In the genomic region with DNA sequence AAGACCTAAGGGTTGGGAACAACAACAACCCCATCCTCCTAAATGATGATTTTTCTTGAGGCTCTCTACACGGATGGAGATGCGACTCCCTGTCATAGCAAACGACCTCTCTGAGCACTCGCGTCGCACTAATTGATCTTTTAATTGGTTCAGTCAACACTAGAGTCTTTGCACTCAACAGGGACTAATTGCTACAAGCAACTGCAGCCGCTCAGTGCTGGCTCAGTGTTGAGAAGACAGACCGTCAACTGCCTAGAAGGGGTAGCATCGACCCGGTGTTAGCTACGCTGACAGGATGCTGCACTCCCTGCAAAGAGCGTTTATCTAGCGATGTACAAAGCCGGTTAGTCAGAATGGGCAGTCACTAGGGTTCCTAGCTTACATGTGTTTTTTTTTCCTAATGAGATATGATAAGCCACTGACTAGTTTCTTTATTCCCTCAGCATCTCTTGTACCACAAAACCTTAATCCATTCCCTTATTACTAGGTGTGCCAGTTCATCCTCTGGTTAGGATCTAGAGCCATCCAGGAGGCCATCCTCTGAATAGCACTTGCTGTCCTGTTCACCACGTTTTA, we compare ENCODE assay signal across 29 mouse cellular contexts.
DNase-seq lines count a peak whose midpoint lies in the region; ATAC-seq lines count a peak whose summit lies in the region.
"Had no signal": no experiment of that assay in that cellular context is flagged by ENCODE, and none has a peak within 500 bp of the region (broad histone marks: within the 10 kb centered on the region; RNA-seq: fewer than 3 reads in every experiment).

No protein-coding gene starts in this region.

- no peak overlapping the region for H3K4me2 ChIP-seq in forebrain, embryonic 12.5 days
- H3K4me2 ChIP-seq in forebrain, embryonic 15.5 days (replicated peaks): no peak overlapping the region
- no peak overlapping the region for H3K4me2 ChIP-seq in midbrain, embryonic 14.5 days (ENCODE audit: low read length)
- H3K4me2 ChIP-seq in midbrain, embryonic 11.5 days: no peak overlapping the region
- no peak overlapping the region for H3K4me2 ChIP-seq in forebrain, embryonic 14.5 days (ENCODE audit: low read length)
- H3K4me2 ChIP-seq: embryonic facial prominence, embryonic 13.5 days; limb, embryonic 12.5 days; liver, embryonic 15.5 days; lung, embryonic 14.5 days; midbrain, embryonic 15.5 days; neural tube, embryonic 12.5 days had no signal

- H3K4me3 ChIP-seq in forebrain, embryonic 12.5 days (replicated peaks): no peak overlapping the region
- H3K4me3 ChIP-seq in forebrain, embryonic 15.5 days: no peak overlapping the region
- no peak overlapping the region for H3K4me3 ChIP-seq in midbrain, embryonic 14.5 days (replicated peaks; ENCODE audit: low read depth, low read length)
- no peak overlapping the region for H3K4me3 ChIP-seq in midbrain, embryonic 11.5 days (ENCODE audit: low read depth, low read length)
- no peak overlapping the region for H3K4me3 ChIP-seq in forebrain, embryonic 14.5 days (ENCODE audit: low read depth, low read length)
- H3K4me3 ChIP-seq: embryonic facial prominence, embryonic 13.5 days; erythroblast, embryonic 14.5 days; limb, embryonic 12.5 days; liver, embryonic 15.5 days; midbrain, embryonic 15.5 days; myocyte; neural tube, embryonic 12.5 days had no signal

- H3K9ac ChIP-seq in forebrain, embryonic 12.5 days: no peak overlapping the region
- H3K9ac ChIP-seq in forebrain, embryonic 15.5 days (replicated peaks): no peak overlapping the region
- no peak overlapping the region for H3K9ac ChIP-seq in midbrain, embryonic 14.5 days (replicated peaks; ENCODE audit: low read length)
- H3K9ac ChIP-seq in midbrain, embryonic 11.5 days (ENCODE audit: low read length): no peak overlapping the region
- H3K9ac ChIP-seq in forebrain, embryonic 14.5 days (ENCODE audit: low read length): no peak overlapping the region
- H3K9ac ChIP-seq: embryonic facial prominence, embryonic 13.5 days; limb, embryonic 12.5 days; liver, embryonic 15.5 days; lung, embryonic 14.5 days; midbrain, embryonic 15.5 days; neural tube, embryonic 12.5 days had no signal

- 41% methylated on average over 15 of the region's 15 CpGs for WGBS in forebrain, embryonic 12.5 days
- WGBS in forebrain, embryonic 15.5 days: 29% methylated on average over 15 of the region's 15 CpGs
- WGBS in midbrain, embryonic 14.5 days: 70% methylated on average over 15 of the region's 15 CpGs
- 75% methylated on average over 15 of the region's 15 CpGs for WGBS in midbrain, embryonic 11.5 days
- WGBS in forebrain, embryonic 14.5 days: 26% methylated on average over 15 of the region's 15 CpGs

- H3K27me3 ChIP-seq in forebrain, embryonic 12.5 days: 0 out of 2 replicates have a peak, but pooled peaks cover 9% of the 10 kb centered on the region
- H3K27me3 ChIP-seq in forebrain, embryonic 15.5 days: no peaks in the 10 kb centered on the region
- no peaks in the 10 kb centered on the region for H3K27me3 ChIP-seq in midbrain, embryonic 14.5 days (ENCODE audit: control insufficient read depth, insufficient read depth, low read length)
- H3K27me3 ChIP-seq in midbrain, embryonic 11.5 days (ENCODE audit: control insufficient read depth, insufficient read depth, low read length): no peaks in the 10 kb centered on the region
- H3K27me3 ChIP-seq in forebrain, embryonic 14.5 days (replicated peaks; ENCODE audit: control insufficient read depth, insufficient read depth, low read length): no peaks in the 10 kb centered on the region
- H3K27me3 ChIP-seq: embryonic facial prominence, embryonic 13.5 days; midbrain, embryonic 15.5 days; neural tube, embryonic 12.5 days had no signal

- no peaks in the 10 kb centered on the region for H3K36me3 ChIP-seq in forebrain, embryonic 12.5 days (replicated peaks)
- no peaks in the 10 kb centered on the region for H3K36me3 ChIP-seq in forebrain, embryonic 15.5 days
- H3K36me3 ChIP-seq in midbrain, embryonic 14.5 days (ENCODE audit: control insufficient read depth, insufficient read depth, low read length): no peaks in the 10 kb centered on the region
- no peaks in the 10 kb centered on the region for H3K36me3 ChIP-seq in midbrain, embryonic 11.5 days (ENCODE audit: control insufficient read depth, insufficient read depth, low read length)
- no peaks in the 10 kb centered on the region for H3K36me3 ChIP-seq in forebrain, embryonic 14.5 days (ENCODE audit: control insufficient read depth, insufficient read depth, low read length)
- H3K36me3 ChIP-seq: embryonic facial prominence, embryonic 13.5 days; limb, embryonic 12.5 days; liver, embryonic 15.5 days; midbrain, embryonic 15.5 days; neural tube, embryonic 12.5 days had no signal

- no peaks in the 10 kb centered on the region for H3K9me3 ChIP-seq in forebrain, embryonic 12.5 days
- no peaks in the 10 kb centered on the region for H3K9me3 ChIP-seq in forebrain, embryonic 15.5 days
- no peaks in the 10 kb centered on the region for H3K9me3 ChIP-seq in midbrain, embryonic 14.5 days (ENCODE audit: control insufficient read depth, low read length)
- H3K9me3 ChIP-seq in midbrain, embryonic 11.5 days (ENCODE audit: control insufficient read depth, low read length): no peaks in the 10 kb centered on the region
- H3K9me3 ChIP-seq in forebrain, embryonic 14.5 days (replicated peaks; ENCODE audit: control insufficient read depth, low read length): no peaks in the 10 kb centered on the region
- H3K9me3 ChIP-seq: embryonic facial prominence, embryonic 13.5 days; limb, embryonic 12.5 days; liver, embryonic 15.5 days; midbrain, embryonic 15.5 days; neural tube, embryonic 12.5 days had no signal

- peak; percentile 60; the same call in 1 of the 2 replicates for ATAC-seq in forebrain, embryonic 12.5 days (ENCODE audit: low FRiP score)
- no peak for ATAC-seq in forebrain, embryonic 15.5 days (replicated peaks)
- no peak for ATAC-seq in midbrain, embryonic 14.5 days (ENCODE audit: low FRiP score, low TSS enrichment)
- ATAC-seq in midbrain, embryonic 11.5 days (ENCODE audit: low FRiP score): no peak
- peak; percentile 52; the same call in 1 of the 2 replicates for ATAC-seq in forebrain, embryonic 14.5 days
- ATAC-seq: activated CD4-positive, CD25-positive, alpha-beta regulatory T cell, adult 4 months; CD4-positive, CD25-positive, alpha-beta regulatory T cell, adult 4 months; intestine, postnatal 0 days; midbrain, embryonic 15.5 days had no signal

- peak; percentile 20 for DNase-seq in midbrain, embryonic 14.5 days
- DNase-seq in midbrain, embryonic 11.5 days (ENCODE audit: low spot score, missing footprints): no peak
- DNase-seq in forebrain, embryonic 14.5 days (ENCODE audit: low spot score): peak; percentile 67
- no peak for DNase-seq in kidney, postnatal 25 days
- DNase-seq in lung, postnatal 36 days: no peak
- DNase-seq: adrenal gland, adult 2 months; adrenal gland, postnatal 36 days; cerebellum, adult 8-10 months; cerebellum, postnatal 25 days; gastrocnemius, postnatal 14 days; heart, postnatal 14 days; kidney, adult 9 months; kidney, postnatal 14 days; lung, embryonic 14.5 days; lung, postnatal 14 days; right cerebral cortex, postnatal 14 days; thymus, postnatal 14 days had no signal

- no peak overlapping the region for H3K27ac ChIP-seq in forebrain, embryonic 12.5 days
- H3K27ac ChIP-seq in forebrain, embryonic 15.5 days (replicated peaks): no peak overlapping the region
- H3K27ac ChIP-seq in midbrain, embryonic 14.5 days (replicated peaks; ENCODE audit: low read depth, low read length): no peak overlapping the region
- no peak overlapping the region for H3K27ac ChIP-seq in midbrain, embryonic 11.5 days (ENCODE audit: low read depth, low read length)
- no peak overlapping the region for H3K27ac ChIP-seq in forebrain, embryonic 14.5 days (ENCODE audit: low read depth, low read length)
- H3K27ac ChIP-seq: embryonic facial prominence, embryonic 13.5 days; limb, embryonic 12.5 days; liver, embryonic 15.5 days; midbrain, embryonic 15.5 days; neural tube, embryonic 12.5 days had no signal

- H3K4me1 ChIP-seq in forebrain, embryonic 12.5 days: peaks cover 3% of the 10 kb centered on the region; the same call in 1 of the 2 replicates
- H3K4me1 ChIP-seq in forebrain, embryonic 15.5 days: 0 out of 2 replicates have a peak, but pooled peaks cover 11% of the 10 kb centered on the region
- H3K4me1 ChIP-seq in midbrain, embryonic 14.5 days (ENCODE audit: control insufficient read depth, insufficient read depth, low read length): no peaks in the 10 kb centered on the region
- no peaks in the 10 kb centered on the region for H3K4me1 ChIP-seq in midbrain, embryonic 11.5 days (ENCODE audit: control insufficient read depth, insufficient read depth, low read length)
- H3K4me1 ChIP-seq in forebrain, embryonic 14.5 days (ENCODE audit: control insufficient read depth, insufficient read depth, low read length): peaks cover 3% of the 10 kb centered on the region
- H3K4me1 ChIP-seq: midbrain, embryonic 15.5 days; neural tube, embryonic 12.5 days had no signal

Comparison
In these comparisons a context has a peak if more than half of its experiments do, and no peak if none do; other contexts are left out.
1. ATAC-seq: peak in forebrain, embryonic 12.5 days (single experiment) and forebrain, embryonic 14.5 days (single experiment); none in forebrain, embryonic 15.5 days (single experiment), midbrain, embryonic 14.5 days (single experiment) and midbrain, embryonic 11.5 days (single experiment).
2. DNase-seq: peak in midbrain, embryonic 14.5 days (single experiment) and forebrain, embryonic 14.5 days (single experiment); none in midbrain, embryonic 11.5 days (single experiment), kidney, postnatal 25 days (0 of 2) and lung, postnatal 36 days (single experiment).